Mouse (Mus musculus) activated CD4-positive, CD25-positive, alpha-beta regulatory T cell, adult 4 months (primary cell): ENCODE results near the gene Orm2. TPM values are rescaled to one million over a fixed set of nuclear protein-coding genes. Genes with fewer than 3 reads are reported as not detected.
"Not testable (repeated sequence)": the region's sequence is repeated elsewhere in the genome, so short reads cannot be mapped to it uniquely, and the experiment has no call there.

ENCODE experiments used
- ATAC-seq: one replicate; pipeline ENCODE4 v1.8.0; 2017
- polyA plus RNA-seq, 2 experiments: library from polyadenylated mRNA; unstranded; fragments of 100-300 nt; shearing (Covaris generic); gene quantifications; one replicate each; pipeline ENCODE4 v1.2.1; 2017

Orm2 gene
- polyA plus RNA-seq, result 1 to 10 TPM in 1 of 2 experiments, not detected in 1; 1.0 TPM

GRCm38 (mm10) chr4:63362150-63362549 is at the start of gene Orm2:
Gene Orm2 (plus strand): TSS chr4:63362449.
- no peak for ATAC-seq

- no peak for ATAC-seq
Measured at GRCm38 (mm10) chr4:63314063-63314462, 48.2 kb upstream of the Orm2 start.

GRCm38 (mm10) chr4:63316076-63316746 is 46.0 kb upstream of the Orm2 start:
- no peak for ATAC-seq

- not testable (repeated sequence) for ATAC-seq
Measured at GRCm38 (mm10) chr4:63319566-63319965, 42.7 kb upstream of the Orm2 start.

- ATAC-seq, result no peak
Measured at GRCm38 (mm10) chr4:63323275-63323815, 38.9 kb upstream of the Orm2 start.

- ATAC-seq, result no peak
Measured at GRCm38 (mm10) chr4:63333403-63333802, 28.8 kb upstream of the Orm2 start.

GRCm38 (mm10) chr4:63338414-63339076 is 23.7 kb upstream of the Orm2 start:
- no peak for ATAC-seq

GRCm38 (mm10) chr4:63342491-63342890 is 19.8 kb upstream of the Orm2 start:
- no peak for ATAC-seq

GRCm38 (mm10) chr4:63343608-63344007 is 18.6 kb upstream of the Orm2 start:
- no peak for ATAC-seq

- ATAC-seq, result no peak
Measured at GRCm38 (mm10) chr4:63344295-63344694, 18.0 kb upstream of the Orm2 start, which contains the start of gene Orm1. Gene Orm1 (plus strand): TSS chr4:63344560.

GRCm38 (mm10) chr4:63345261-63345660 is 17.0 kb upstream of the Orm2 start:
- ATAC-seq, result no peak

- ATAC-seq, result no peak
Measured at GRCm38 (mm10) chr4:63346659-63347058, 15.6 kb upstream of the Orm2 start.

- no peak for ATAC-seq
Measured at GRCm38 (mm10) chr4:63348524-63348923, 13.7 kb upstream of the Orm2 start.

GRCm38 (mm10) chr4:63355877-63356665 is 6.2 kb upstream of the Orm2 start, which contains the start of gene Orm3:
Gene Orm3 (plus strand): TSS chr4:63356162.
- ATAC-seq, result no peak

- no peak for ATAC-seq
Measured at GRCm38 (mm10) chr4:63356981-63357570, 5.2 kb upstream of the Orm2 start.

- ATAC-seq, result no peak
Measured at GRCm38 (mm10) chr4:63359861-63360260, 2.4 kb upstream of the Orm2 start.

GRCm38 (mm10) chr4:63368577-63368976 is 6.3 kb downstream of the Orm2 start:
- ATAC-seq, result peak; percentile 61

GRCm38 (mm10) chr4:63370897-63371296 is 8.6 kb downstream of the Orm2 start:
- no peak for ATAC-seq

- peak; percentile 68 for ATAC-seq
Measured at GRCm38 (mm10) chr4:63371890-63372289, 9.6 kb downstream of the Orm2 start.

- ATAC-seq, result no peak
Measured at GRCm38 (mm10) chr4:63373404-63373803, 11.2 kb downstream of the Orm2 start.

GRCm38 (mm10) chr4:63374331-63374730 is 12.1 kb downstream of the Orm2 start:
- no peak for ATAC-seq

- ATAC-seq, result no peak
Measured at GRCm38 (mm10) chr4:63375367-63375766, 13.1 kb downstream of the Orm2 start.

GRCm38 (mm10) chr4:63377483-63377882 is 15.2 kb downstream of the Orm2 start:
- ATAC-seq, result no peak
